Mouse (Mus musculus) liver, embryonic 11.5 days (tissue): ENCODE measurements around the gene Gm44503. TPM values are rescaled to one million over a fixed set of nuclear protein-coding genes. Genes with fewer than 3 reads are reported as not detected.

Experiments used
- microRNA-seq: library from miRNA; unstranded; fragments of <30 nt; microRNA quantifications from one replicate; pipeline ENCODE4, GENCODE M21; 2017; ENCODE audit warnings: borderline number of aligned reads
- polyA plus RNA-seq: library from polyadenylated mRNA; unstranded; fragments of >200 nt; fragmentation: Nextera tagmentation; extraction: Ambion mirVana; gene quantifications from 2 replicates; pipeline ENCODE4 v1.2.1, GENCODE M21; 2014

Gm44503 gene
- polyA plus RNA-seq, 1 experiment from 2014 or later = not detected

Small RNA genes within 50 kb of the gene (microRNA-seq; reads per million reads assigned to microRNA genes)
- not detected for gene Gm27353

Other genes with a start within 250 kb of the Gm44503 start
- gene Prtg, start 152.0 kb upstream of the Gm44503 start, polyA plus RNA-seq = 1.7 TPM in 2 replicates
- gene Pygo1, start 33.2 kb upstream of the Gm44503 start, polyA plus RNA-seq = 1.7 and 1.8 TPM in 2 replicates
- 0.70 and 0.77 TPM in 2 replicates for gene Dyx1c1, start 67 bp upstream of the Gm44503 start, polyA plus RNA-seq
- gene Ccpg1os, start 26.5 kb downstream of the Gm44503 start, polyA plus RNA-seq = 6.9 and 7.3 TPM in 2 replicates
- 14.8 and 18.9 TPM in 2 replicates for gene Ccpg1, start 26.6 kb downstream of the Gm44503 start, polyA plus RNA-seq
- gene Pigb, start 81.5 kb downstream of the Gm44503 start, polyA plus RNA-seq = 17.1 and 21.0 TPM in 2 replicates
- 3.0 and 3.5 TPM in 2 replicates for gene Rab27a, start 86.0 kb downstream of the Gm44503 start, polyA plus RNA-seq
- gene Khdc3, start 143.0 kb downstream of the Gm44503 start, polyA plus RNA-seq = not detected in 2 replicates
- not detected in 2 replicates for gene Gm20509, start 143.6 kb downstream of the Gm44503 start, polyA plus RNA-seq
- 156 and 157 TPM in 2 replicates for gene Rsl24d1, start 154.6 kb downstream of the Gm44503 start, polyA plus RNA-seq